Mouse (Mus musculus) small intestine, adult 2 months (tissue): ENCODE measurements at regions not wholly inside any gene's neighbourhood (a gene's known extent, or its start where the extent isn't known, plus 50 kb on each side); places are given as distances from the start of the nearest gene placed in this dataset.

Experiments
- CTCF ChIP-seq: fragments of 200-500 bp; IDR thresholded peaks from 2 replicates; pipeline ENCODE4 v1.5.1; 2012; ENCODE audit warnings: low read depth, mild to moderate bottlenecking, control low read depth, inconsistent platforms, low read length, moderate library complexity, mixed read lengths; ENCODE audit not compliant: insufficient replicate concordance, insufficient read length; ENCODE audit errors: extremely low read depth
- POLR2A ChIP-seq: fragments of 200-500 bp; IDR thresholded peaks from 2 replicates; pipeline ENCODE4 v1.6.1; 2012; ENCODE audit warnings: low read depth, mild to moderate bottlenecking, control low read depth, inconsistent platforms, low read length, moderate library complexity

GRCm38 (mm10) chr14:64517584-64518195, 413.6 kb downstream of the Prss52 start:
- TF ChIP-seq CTCF (no peak), POLR2A (no peak)
